Mouse (Mus musculus): ENCODE data around the gene Itpka.
A peak's percentile ranks its signal among the peaks of the same experiment; 100 is the strongest.

Gene Itpka

DNA sequence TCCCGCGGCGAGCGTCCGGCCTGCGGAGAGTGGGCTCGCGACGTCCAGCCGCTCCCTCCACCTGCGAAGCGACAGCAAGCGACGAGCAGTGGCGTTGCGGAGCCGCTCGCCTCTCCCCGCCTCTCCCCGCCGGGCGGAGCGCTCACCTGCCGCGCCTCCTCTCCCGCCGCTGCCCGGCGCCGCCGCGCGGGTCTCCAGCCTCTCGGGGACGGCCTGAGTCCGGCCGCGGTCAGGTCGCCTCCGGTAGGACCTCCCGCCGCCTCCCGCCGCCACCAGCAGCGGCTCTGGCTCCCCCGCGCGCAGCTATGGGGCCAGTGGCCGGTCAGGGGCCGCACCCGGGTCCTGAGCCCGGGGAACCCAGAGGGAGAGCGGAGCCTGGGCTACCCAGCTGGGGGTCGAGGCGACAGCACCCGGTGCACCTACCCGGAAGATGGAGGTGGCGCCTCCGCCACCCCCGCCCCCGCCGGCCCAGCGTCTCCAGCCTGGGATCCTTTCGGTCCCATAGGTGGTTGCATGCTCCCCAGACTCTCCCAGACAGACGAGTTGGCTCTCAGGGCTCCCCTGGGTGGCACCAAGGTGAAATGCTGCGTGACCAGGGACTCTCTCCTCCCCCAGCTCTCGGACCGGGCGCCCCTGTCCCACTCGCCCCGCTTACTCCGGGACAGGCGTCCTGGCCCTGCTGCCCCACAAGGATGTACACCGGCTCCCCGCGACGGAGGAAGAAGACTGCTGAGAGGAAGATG, 16.1 kb downstream of the Itpka start:
- DNase-seq = peak; percentile 34

DNA sequence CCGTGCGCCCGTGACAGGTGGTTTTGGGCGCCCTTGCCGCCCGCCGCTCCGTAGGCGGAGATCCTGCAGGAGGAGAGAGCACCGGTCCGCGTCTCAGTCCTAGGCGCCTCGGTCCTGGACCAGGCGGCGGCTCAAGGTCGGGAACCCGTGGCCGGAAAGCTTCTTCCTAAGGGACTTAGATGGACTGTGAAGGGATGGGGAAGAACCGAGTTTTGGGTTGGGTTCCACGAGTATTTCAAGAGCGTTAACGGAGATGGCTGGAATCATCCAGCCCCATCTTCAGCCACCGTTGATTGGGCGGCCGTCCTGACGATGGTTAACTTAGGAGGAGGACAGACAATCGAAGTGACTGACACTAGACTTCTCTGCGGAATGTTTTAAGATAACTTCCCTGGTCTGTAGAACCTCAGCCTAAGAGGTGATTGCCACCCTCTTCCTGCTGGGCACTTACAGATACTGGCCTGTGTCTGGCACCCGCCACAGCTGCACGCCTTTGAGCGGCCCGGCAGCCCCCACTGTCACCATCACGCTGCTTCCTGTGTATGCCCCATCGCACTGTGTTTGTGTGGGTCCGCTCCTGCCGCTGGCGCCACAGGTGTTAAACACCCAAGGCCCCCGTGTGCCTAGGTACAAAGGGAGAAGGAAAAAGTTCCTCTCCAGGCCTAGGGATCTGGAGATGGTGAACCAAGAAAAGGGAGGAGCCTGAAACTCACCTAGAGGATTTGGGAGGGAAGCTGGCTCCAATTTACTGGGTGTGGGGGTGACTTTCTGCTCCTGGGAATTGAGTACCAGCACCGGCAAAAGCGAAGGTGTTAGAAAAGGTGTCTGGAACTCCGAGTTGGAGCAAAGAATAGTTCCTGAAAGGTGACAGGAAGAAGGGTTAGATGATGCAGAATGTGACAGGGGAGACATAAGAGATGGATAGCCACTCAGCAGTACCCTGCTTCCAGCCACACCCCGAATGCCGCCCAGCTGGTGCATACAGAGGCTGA, 17.0 kb downstream of the Itpka start:
- DNase-seq = peak; percentile 11

GRCm38 (mm10) chr2:119760251-119760650, 18.1 kb downstream of the Itpka start, which contains the start of gene Ltk:
Gene Ltk (minus strand): TSS chr2:119760431.
- no peak for DNase-seq

DNA sequence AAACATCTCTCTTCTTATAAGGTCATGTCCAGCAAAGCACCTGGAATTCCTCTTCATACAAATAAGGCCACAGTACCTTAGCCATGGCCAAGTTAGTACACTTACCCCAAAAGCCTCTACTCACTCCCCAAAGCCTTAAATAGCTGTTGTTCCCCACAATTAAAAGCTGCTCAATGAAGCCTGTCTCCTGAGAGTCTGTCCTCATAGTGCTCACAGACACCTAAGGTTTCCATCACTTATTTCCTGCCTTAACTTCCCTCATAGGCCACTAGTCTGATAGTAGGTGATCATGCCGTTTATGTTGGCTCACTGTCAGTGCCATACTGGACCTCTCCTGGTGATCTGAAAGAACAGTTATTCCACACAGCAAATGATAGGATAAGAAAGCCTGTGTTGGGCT, 20.1 kb downstream of the Itpka start:
- DNase-seq = no peak

- no peak for DNase-seq
These were observed 21.8 kb downstream of the Itpka start for GRCm38 (mm10) chr2:119763924-119764323.

DNA sequence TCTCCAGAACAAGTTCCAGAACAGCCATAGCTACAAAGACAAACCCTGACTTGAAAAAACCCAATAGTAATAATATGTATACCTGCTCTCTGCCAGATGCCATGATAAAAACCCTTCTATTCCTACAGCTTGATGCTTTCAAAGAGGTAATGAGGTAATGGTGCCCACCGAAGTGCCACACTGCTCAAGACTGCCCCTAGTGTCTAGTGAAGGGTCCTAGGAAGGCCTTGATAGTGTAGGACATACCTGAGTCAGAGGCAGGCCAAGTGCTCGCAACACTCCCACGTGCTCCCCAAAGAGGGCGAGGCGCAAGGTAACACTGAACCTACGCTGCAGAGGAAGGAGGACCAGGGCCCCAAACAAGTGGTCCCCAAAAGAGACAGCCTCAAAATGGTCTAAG, 25.1 kb downstream of the Itpka start:
- no peak for DNase-seq

GRCm38 (mm10) chr2:119787206-119787883, 45.2 kb downstream of the Itpka start, which contains the start of gene Rpap1:
Gene Rpap1 (minus strand): TSS chr2:119787537.
- DNase-seq = peak; percentile 84

DNA sequence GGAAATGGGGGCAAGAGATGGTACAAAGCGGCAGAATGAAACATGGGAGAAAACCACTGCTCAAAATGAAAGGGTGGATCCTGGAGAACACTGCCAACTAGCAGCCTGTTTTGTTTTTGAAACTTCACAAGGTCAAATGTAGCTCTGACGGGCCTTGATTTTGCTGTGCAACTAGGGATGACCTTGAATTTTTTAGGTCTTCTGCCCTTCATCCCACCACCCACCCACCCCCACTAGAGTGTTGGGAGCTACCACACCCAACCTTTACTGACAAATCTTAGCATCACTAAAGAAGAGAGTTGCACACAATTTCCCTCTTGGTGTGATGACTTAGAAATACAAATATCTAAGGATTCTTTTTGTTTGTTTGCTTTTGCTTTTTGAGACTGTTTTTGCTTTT, 47.9 kb downstream of the Itpka start:
- no peak for DNase-seq

- DNase-seq = no peak
These were observed 55.2 kb downstream of the Itpka start, which contains the start of gene Tyro3 for GRCm38 (mm10) chr2:119797279-119797783. Gene Tyro3 (plus strand): TSS chr2:119797733.

- DNase-seq = peak; percentile 83
These were observed 56.2 kb downstream of the Itpka start for GRCm38 (mm10) chr2:119798246-119798927.

- DNase-seq = peak; percentile 50
These were observed 57.2 kb downstream of the Itpka start for GRCm38 (mm10) chr2:119799181-119799960.

GRCm38 (mm10) chr2:119799961-119800550, 57.9 kb downstream of the Itpka start:
- no peak for DNase-seq

All from lung, postnatal 14 days (tissue).